Mouse (Mus musculus): ENCODE data around the gene Gm17359. TPM values are rescaled to one million over a fixed set of nuclear protein-coding genes. Genes with fewer than 3 reads are reported as not detected.

Gm17359 gene
- polyA plus RNA-seq, 1 experiment from 2014 or later: not detected

DNA sequence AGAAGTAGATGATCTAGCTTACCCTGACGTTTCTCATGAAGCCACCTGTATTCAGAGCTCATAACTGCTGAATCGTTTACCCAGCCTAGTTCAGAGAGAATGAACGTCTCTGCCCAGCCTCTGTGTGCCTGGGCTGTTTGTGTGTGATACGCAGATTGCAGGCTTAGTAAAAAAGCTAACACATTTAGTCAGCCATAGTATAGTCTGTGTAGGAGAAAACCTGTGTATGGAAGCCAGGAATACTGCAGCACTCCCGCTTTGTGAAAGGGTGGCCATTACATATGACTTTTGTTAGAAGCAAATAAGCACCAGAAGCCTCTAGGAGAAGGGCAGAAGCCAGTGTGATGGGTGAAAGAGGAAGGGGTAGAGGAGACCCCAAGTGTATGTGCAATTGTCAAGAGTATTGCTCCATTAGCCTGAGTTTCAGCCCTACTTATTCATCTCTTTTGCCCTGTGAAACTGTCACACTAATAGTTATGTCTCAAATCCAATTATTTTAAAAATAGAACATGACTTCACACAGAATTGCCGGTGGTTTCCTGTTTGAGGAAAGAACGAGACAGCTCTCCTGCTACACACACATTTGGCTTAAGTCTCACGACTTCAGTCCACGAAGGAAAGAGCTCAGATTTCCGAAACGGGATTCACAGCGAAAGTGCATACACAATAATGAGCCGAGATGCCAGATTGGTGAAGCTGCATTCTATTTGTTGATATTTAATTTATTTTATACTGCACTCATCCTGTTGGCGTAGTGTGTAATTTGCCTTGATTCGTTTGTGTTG lies 24.0 kb downstream of the Gm17359 start:
- 44% methylated on average over 15 of the region's 15 CpGs for WGBS
- H3K4me2 ChIP-seq: no peak overlapping the region
- H3K27ac ChIP-seq: peak overlapping the region; percentile 32; the same call in 1 of the 2 replicates

DNA sequence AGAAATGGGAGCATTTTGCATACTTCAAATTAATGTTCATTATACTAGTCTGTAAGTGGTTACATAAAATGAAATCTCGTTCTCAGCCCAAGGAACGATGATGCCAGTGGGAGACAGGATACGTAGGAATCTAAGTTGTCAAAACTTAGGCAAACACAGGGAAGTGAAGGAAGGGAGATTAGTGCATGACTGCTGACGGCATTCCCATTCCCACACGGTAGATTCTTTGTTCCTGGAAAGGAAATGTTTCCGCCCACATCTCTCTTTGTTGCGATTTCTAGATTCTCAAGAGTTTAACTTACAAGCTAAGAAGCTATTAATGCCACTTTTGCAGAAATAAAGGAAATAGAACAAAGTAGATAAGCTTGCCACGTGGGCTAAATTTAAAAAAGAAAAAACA lies 29.6 kb downstream of the Gm17359 start:
- ATAC-seq (replicated peaks; ENCODE audit: insufficient number of reproducible peaks, insufficient read depth, low FRiP score, low read depth): no peak
- H3K27me3 ChIP-seq: no peaks in the 10 kb centered on the region

More for the DNA sequence above, 24.0 kb downstream of the Gm17359 start:
- no peaks in the 10 kb centered on the region for H3K9me3 ChIP-seq (replicated peaks)
- no peaks in the 10 kb centered on the region for H3K36me3 ChIP-seq
- no peak overlapping the region for H3K4me3 ChIP-seq
- H3K27me3 ChIP-seq: no peaks in the 10 kb centered on the region
- H3K9ac ChIP-seq: no peak overlapping the region
- ATAC-seq (replicated peaks; ENCODE audit: insufficient number of reproducible peaks, insufficient read depth, low FRiP score, low read depth): no peak
- 0 out of 2 replicates have a peak, but pooled peaks cover 3% of the 10 kb centered on the region for H3K4me1 ChIP-seq (replicated peaks)

DNA sequence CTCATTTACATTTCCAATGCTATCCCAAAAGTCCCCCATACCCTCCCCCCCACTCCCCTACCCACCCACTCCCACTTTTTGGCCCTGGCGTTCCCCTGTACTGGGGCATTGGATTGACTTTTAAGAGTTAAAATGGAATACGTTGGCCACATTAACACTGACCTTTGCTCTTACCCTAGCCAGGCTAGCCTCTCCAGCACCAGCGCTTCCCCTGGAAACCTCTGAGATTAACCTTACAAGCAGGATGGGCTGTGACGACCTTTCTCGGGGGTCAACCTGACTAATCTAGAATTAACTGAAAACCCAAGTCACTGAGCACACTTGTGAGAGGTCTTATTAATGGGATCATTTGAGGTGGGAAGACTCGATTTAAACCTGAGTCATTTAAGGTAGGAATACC lies 31.8 kb downstream of the Gm17359 start:
- ATAC-seq (replicated peaks; ENCODE audit: insufficient number of reproducible peaks, insufficient read depth, low FRiP score, low read depth): no peak
- WGBS: 76% methylated on average over 6 of the region's 6 CpGs
- H3K9me3 ChIP-seq (replicated peaks): no peaks in the 10 kb centered on the region
- no peak overlapping the region for H3K9ac ChIP-seq
- no peaks in the 10 kb centered on the region for H3K27me3 ChIP-seq
- H3K4me3 ChIP-seq: no peak overlapping the region
- no peak overlapping the region for H3K4me2 ChIP-seq
- no peaks in the 10 kb centered on the region for H3K36me3 ChIP-seq
- 0 out of 2 replicates have a peak, but pooled peaks cover 6% of the 10 kb centered on the region for H3K4me1 ChIP-seq (replicated peaks)
- no peak overlapping the region for H3K27ac ChIP-seq

More for the DNA sequence above, 29.6 kb downstream of the Gm17359 start:
- Histone ChIP-seq H3K36me3 (no peaks in the 10 kb centered on the region), H3K4me2 (no peak overlapping the region), H3K9ac (no peak overlapping the region), H3K9me3 (replicated peaks) (no peaks in the 10 kb centered on the region), H3K27ac (no peak overlapping the region), H3K4me3 (no peak overlapping the region), H3K4me1 (replicated peaks) (0 out of 2 replicates have a peak, but pooled peaks cover 6% of the 10 kb centered on the region)
- WGBS: 41% methylated on average over 8 of the region's 8 CpGs

DNA sequence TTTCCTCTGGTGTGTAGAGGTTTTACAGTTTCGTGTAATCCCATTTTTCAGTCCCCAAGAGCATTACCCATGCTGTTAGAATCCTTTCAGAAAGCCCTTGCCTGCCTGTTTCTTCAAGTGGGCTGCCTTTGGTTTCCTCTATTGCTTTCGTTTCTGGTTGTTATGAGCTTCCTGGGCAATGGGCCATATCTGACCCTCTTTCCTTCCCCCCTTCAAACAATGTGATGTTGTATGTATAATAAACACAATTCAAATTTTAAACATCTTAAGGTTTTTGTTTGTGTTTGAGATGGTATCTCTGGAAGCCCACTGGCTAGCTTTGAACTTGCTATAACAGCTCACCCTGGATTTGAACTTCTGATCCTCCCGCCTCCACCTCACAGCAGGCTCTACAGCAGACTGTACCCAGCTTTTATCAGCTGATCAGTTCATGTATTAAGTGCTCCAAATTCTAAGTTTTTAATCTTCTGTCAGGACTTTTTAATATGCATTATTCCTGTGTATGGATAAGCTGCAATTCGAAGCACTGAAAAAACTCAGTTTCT lies 34.0 kb downstream of the Gm17359 start:
- H3K36me3 ChIP-seq: no peaks in the 10 kb centered on the region
- 57% methylated on average over 4 of the region's 4 CpGs for WGBS

DNA sequence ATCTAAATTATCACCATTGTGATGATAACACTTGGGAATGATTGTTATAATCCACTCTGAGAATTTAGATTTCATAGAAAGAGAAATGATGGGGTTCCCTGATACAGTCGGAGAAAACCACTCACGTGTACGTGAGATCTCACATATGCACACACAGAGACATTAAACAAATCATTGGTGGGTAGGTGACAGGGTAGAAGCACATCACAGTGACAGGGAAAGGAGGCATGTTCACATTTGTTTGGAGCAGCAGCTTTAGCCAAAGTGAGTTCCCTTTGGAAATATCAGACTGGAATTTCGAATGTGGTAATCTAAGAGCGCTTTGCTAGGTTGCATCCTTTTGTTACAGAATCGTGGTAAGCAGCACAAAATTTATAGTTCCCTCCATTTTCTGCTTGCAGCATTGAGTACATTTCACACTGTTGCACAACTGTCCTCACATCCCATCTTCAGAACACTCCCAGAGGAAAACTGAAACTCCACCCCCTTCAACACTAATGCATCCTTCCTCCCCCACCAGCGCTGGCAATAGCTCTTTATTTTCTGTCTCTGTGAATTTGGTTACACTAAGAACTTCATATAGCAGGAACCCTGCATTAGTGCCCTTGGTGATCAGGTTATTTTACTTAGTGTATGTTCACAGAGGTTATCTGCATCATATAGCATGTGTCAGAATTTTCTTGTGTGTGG lies 35.2 kb downstream of the Gm17359 start:
- ATAC-seq (replicated peaks; ENCODE audit: insufficient number of reproducible peaks, insufficient read depth, low FRiP score, low read depth): no peak
- Histone ChIP-seq H3K36me3 (no peaks in the 10 kb centered on the region), H3K27ac (no peak overlapping the region), H3K4me1 (replicated peaks) (0 out of 2 replicates have a peak, but pooled peaks cover 3% of the 10 kb centered on the region), H3K9ac (no peak overlapping the region), H3K4me3 (no peak overlapping the region), H3K27me3 (no peaks in the 10 kb centered on the region), H3K9me3 (replicated peaks) (no peaks in the 10 kb centered on the region), H3K4me2 (no peak overlapping the region)
- 70% methylated on average over 7 of the region's 7 CpGs for WGBS

More for the DNA sequence above, 34.0 kb downstream of the Gm17359 start:
- H3K27ac ChIP-seq: no peak overlapping the region
- no peak for ATAC-seq (replicated peaks; ENCODE audit: insufficient number of reproducible peaks, insufficient read depth, low FRiP score, low read depth)
- no peak overlapping the region for H3K4me2 ChIP-seq
- no peaks in the 10 kb centered on the region for H3K27me3 ChIP-seq
- H3K4me1 ChIP-seq (replicated peaks): 0 out of 2 replicates have a peak, but pooled peaks cover 6% of the 10 kb centered on the region
- H3K9ac ChIP-seq: no peak overlapping the region
- no peaks in the 10 kb centered on the region for H3K9me3 ChIP-seq (replicated peaks)
- H3K4me3 ChIP-seq: no peak overlapping the region

DNA sequence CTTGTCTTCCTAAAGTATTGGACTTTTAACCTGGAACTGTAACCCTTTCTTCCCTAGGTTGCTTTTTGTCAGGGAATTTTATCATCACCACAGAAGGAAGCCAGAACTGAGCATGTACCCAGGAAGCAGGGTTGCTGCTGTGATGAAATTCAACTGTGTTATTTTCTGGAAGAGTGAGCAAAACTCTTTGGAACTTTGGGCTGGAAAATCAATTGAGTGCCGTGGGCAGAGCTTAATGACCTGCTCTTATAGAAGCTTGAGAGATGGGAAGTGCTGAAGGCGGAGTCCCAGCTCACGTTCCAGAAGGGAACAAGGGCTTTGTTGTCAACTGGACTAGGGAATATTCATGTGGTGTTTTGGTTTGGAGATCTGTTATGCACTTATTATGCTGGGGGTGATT lies 37.5 kb downstream of the Gm17359 start:
- no peak overlapping the region for H3K4me2 ChIP-seq
- no peak for ATAC-seq (replicated peaks; ENCODE audit: insufficient number of reproducible peaks, insufficient read depth, low FRiP score, low read depth)
- no peak overlapping the region for H3K4me3 ChIP-seq
- H3K9ac ChIP-seq: no peak overlapping the region
- H3K27ac ChIP-seq: no peak overlapping the region
- no peaks in the 10 kb centered on the region for H3K36me3 ChIP-seq
- no peaks in the 10 kb centered on the region for H3K4me1 ChIP-seq (replicated peaks)
- no peaks in the 10 kb centered on the region for H3K27me3 ChIP-seq
- 66% methylated on average over 3 of the region's 3 CpGs for WGBS
- no peaks in the 10 kb centered on the region for H3K9me3 ChIP-seq (replicated peaks)

DNA sequence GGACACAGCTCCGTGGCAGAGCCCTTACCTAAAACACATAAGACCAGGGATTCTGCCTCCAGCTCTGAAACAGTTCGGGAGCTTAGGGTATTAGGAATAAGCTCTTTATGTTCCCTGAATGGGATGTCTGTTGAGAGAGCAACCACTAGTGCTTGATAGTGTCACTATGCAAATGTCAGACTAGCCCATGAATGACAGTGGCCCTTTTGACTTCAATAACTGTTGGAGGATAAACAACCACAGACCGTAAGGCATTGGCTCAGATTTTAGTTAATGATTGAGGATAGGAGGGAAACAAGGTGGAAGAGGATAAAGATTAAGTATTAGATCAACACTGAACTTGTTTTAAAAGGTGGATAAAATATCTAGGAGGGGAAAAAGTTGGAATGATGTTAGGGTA lies 41.6 kb downstream of the Gm17359 start:
- Histone ChIP-seq H3K9me3 (replicated peaks) (no peaks in the 10 kb centered on the region), H3K9ac (no peak overlapping the region), H3K4me1 (replicated peaks) (no peaks in the 10 kb centered on the region), H3K27me3 (no peaks in the 10 kb centered on the region), H3K4me2 (no peak overlapping the region), H3K36me3 (no peaks in the 10 kb centered on the region), H3K27ac (no peak overlapping the region), H3K4me3 (no peak overlapping the region)
- no peak for ATAC-seq (replicated peaks; ENCODE audit: insufficient number of reproducible peaks, insufficient read depth, low FRiP score, low read depth)
- WGBS: 70% methylated on average over 3 of the region's 3 CpGs

DNA sequence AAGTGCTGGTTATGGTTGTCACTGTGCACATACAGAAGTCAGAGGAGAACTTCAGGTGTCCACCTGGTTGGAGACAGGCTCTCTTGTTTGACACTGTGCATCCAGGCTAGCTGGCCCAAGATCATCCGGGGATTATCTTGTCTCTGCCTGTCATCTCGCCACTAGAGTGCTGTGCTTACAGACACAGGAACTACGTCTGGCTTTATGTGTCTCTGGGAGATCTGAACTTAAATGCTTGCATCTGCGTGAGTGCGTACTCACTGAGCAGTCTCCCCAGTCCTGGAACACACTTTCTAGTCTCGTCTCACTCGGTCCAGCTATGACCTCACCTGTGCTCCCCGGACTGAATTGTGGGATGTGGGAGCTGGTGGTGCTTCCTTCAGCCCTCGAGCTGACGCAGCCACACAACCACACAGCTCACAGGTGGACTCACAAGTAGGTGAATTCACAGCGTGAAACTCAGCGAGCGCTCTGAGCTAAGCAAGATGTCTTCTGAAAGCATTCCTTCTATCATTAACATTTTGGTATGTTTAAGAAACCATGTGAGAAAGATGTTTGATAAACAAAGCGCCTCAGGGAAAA lies 42.9 kb downstream of the Gm17359 start:
- Histone ChIP-seq H3K4me3 (no peak overlapping the region), H3K36me3 (no peaks in the 10 kb centered on the region), H3K27me3 (no peaks in the 10 kb centered on the region), H3K4me2 (no peak overlapping the region), H3K4me1 (replicated peaks) (no peaks in the 10 kb centered on the region), H3K9me3 (replicated peaks) (no peaks in the 10 kb centered on the region), H3K27ac (no peak overlapping the region), H3K9ac (no peak overlapping the region)
- ATAC-seq (replicated peaks; ENCODE audit: insufficient number of reproducible peaks, insufficient read depth, low FRiP score, low read depth): no peak
- WGBS: 75% methylated on average over 14 of the region's 14 CpGs

DNA sequence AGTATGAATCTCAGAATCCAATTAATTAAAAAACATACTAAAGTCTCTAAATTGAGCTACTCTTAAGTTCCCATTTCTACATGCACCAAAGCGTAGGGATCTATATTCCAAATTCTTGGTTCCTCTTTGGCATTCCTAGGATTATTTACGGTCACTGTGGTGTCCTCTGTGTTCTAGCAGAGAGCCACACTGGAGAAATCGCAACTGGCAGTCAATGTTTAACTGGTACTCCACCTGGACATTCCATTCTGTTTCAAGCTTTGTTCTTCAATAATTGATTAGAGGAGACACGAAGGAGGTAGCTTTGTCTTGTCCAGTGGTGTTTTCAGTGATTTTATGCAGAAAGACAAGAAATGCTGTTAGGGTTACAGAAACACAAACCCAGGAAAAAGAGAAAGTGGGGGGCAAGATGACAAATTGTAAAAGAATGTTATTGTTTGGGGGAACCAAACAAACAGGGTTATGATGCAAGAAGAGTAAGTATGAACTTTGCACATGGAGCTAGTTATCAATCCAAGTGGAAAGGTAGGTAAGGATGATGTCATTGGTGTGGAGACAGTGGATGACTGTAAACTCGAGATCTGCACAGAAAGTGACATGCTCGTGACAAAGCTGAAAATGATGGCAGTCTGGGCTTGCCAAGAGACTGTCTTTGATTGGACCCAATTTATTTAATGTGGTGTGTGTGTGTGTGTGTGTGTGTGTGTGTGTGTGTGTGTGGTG lies 43.6 kb downstream of the Gm17359 start:
- Histone ChIP-seq H3K9ac (no peak overlapping the region), H3K27ac (no peak overlapping the region), H3K36me3 (no peaks in the 10 kb centered on the region), H3K4me1 (replicated peaks) (no peaks in the 10 kb centered on the region), H3K9me3 (replicated peaks) (no peaks in the 10 kb centered on the region), H3K27me3 (no peaks in the 10 kb centered on the region), H3K4me2 (no peak overlapping the region), H3K4me3 (no peak overlapping the region)
- WGBS: 68% methylated on average over 6 of the region's 6 CpGs
- no peak for ATAC-seq (replicated peaks; ENCODE audit: insufficient number of reproducible peaks, insufficient read depth, low FRiP score, low read depth)

DNA sequence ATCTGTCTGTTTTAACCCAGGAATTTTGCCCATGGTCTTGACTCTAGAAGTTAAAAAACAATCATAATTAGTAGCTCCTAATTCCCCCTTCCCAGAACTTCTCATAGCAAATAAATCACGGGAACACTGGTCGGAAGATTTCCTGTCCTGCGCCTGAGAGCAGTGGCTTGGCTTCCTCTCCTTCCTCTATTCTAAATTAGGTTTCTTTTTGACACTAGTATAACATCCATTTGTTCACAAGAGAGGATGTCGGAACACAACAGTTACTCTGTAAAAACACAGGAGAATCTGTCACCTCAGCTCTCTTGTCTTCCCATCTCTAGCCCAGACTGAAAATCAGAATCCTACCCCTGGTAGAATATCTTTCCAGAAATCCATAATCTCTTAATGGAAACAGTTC lies 44.9 kb downstream of the Gm17359 start:
- Histone ChIP-seq H3K4me1 (replicated peaks) (no peaks in the 10 kb centered on the region), H3K27ac (no peak overlapping the region), H3K27me3 (no peaks in the 10 kb centered on the region), H3K4me3 (no peak overlapping the region), H3K36me3 (no peaks in the 10 kb centered on the region), H3K9ac (no peak overlapping the region), H3K9me3 (replicated peaks) (no peaks in the 10 kb centered on the region), H3K4me2 (no peak overlapping the region)
- ATAC-seq (replicated peaks; ENCODE audit: insufficient number of reproducible peaks, insufficient read depth, low FRiP score, low read depth): no peak
- 57% methylated on average over 4 of the region's 4 CpGs for WGBS

All from heart, embryonic 15.5 days (tissue).